Mouse (Mus musculus) kidney, adult 2 months (tissue): Measurements from ENCODE around the gene Rpp40.

Experiments
- CTCF ChIP-seq: fragments of 200-500 bp; conservative IDR thresholded peaks from 2 replicates; pipeline ENCODE4 v1.5.1; 2011; ENCODE audit warnings: low read depth, mild to moderate bottlenecking, control low read depth, low read length, moderate library complexity, mixed read lengths; ENCODE audit not compliant: insufficient read depth, insufficient read length
- POLR2A ChIP-seq: fragments of 200-500 bp; IDR thresholded peaks from one replicate; pipeline ENCODE4 v1.6.1; 2011; ENCODE audit warnings: low read depth, low read length, control low read depth

GRCm38 (mm10) chr13:35852851-35853575, 53.1 kb downstream of the Rpp40 start:
- TF ChIP-seq CTCF (no peak), POLR2A (no peak)
